Mouse (Mus musculus): ENCODE results near the gene Olfr577.

- TF ChIP-seq POLR2A (IDR thresholded peaks at IDR 0.05; ENCODE audit: control insufficient read depth in 1 of 2, insufficient read depth in 1 of 2, low read depth in 1 of 2, low read length in 2 of 2, poor library complexity in 1 of 2) (no peak), EP300 (IDR thresholded peaks at IDR 0.05; ENCODE audit: low read depth in 1 of 2, low read length in 2 of 2) (no peak), GATA1 (IDR thresholded peaks at IDR 0.05; ENCODE audit: low read depth, low read length) (no peak), MYC (IDR thresholded peaks at IDR 0.05; ENCODE audit: low read depth, low read length) (no peak), NRF1 (IDR thresholded peaks at IDR 0.05; ENCODE audit: insufficient read depth, low read depth, low read length, poor library complexity, severe bottlenecking) (no peak), CTCF (IDR thresholded peaks at IDR 0.05 in 2 of 3, conservative IDR thresholded peaks at IDR 0.05 in 1 of 3; ENCODE audit: control insufficient read depth in 1 of 3, insufficient read depth in 1 of 3, low read depth in 2 of 3, low read length in 3 of 3, poor library complexity in 1 of 3, severe bottlenecking in 1 of 3) (no peak), USF1 (IDR thresholded peaks at IDR 0.05; ENCODE audit: low read depth, low read length) (no peak), USF2 (IDR thresholded peaks at IDR 0.05; ENCODE audit: borderline replicate concordance in 1 of 2, insufficient read depth in 1 of 2, low read depth in 1 of 2, low read length in 2 of 2) (no peak), GABPA (IDR thresholded peaks at IDR 0.05; ENCODE audit: low read depth, low read length) (no peak), TCF12 (IDR thresholded peaks at IDR 0.05; ENCODE audit: low read depth, low read length) (no peak), NELFE (IDR thresholded peaks at IDR 0.05; ENCODE audit: low read depth, low read length) (no peak), JUND (IDR thresholded peaks at IDR 0.05; ENCODE audit: low read depth, low read length) (no peak), ZMIZ1 (IDR thresholded peaks at IDR 0.05; ENCODE audit: low read depth, low read length) (no peak), SMC3 (IDR thresholded peaks at IDR 0.05; ENCODE audit: low read depth, low read length) (no peak)
Measured at GRCm38 (mm10) chr7:102958137-102958536, 17.6 kb downstream of the Olfr577 start.

Data from MEL (cell line).